Mouse (Mus musculus) lung, adult 2 months (tissue): ENCODE data around the gene Elobl.

Experiments
- CTCF ChIP-seq: fragments of 200-500 bp; IDR thresholded peaks from 2 replicates; pipeline ENCODE4 v1.5.1; 2011; ENCODE audit warnings: mild to moderate bottlenecking, low read length, control low read depth; ENCODE audit not compliant: insufficient read depth
- POLR2A ChIP-seq: fragments of 200-500 bp; IDR thresholded peaks from 2 replicates; pipeline ENCODE4 v1.6.1; 2011; ENCODE audit warnings: low read depth, mild to moderate bottlenecking, control low read depth, low read length, borderline replicate concordance; ENCODE audit errors: extremely low read depth

DNA sequence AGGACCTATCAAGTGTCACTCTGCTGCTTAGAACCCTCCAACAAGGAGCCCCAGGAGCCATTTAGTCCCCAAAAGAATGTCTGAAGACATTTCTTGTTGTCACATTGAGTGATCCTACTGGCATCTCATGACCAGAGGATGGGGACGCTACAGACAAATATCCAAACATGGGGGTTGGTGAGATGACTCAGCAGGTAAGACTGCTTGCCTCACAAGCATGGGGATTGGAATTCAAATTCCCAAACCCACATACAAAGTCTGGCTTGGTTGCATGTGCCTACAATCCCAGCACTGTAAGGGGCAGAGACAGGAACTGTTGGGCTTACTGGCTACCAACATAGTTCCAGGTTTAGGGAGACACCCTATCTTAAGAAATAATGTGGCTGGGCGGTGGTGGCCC lies 28.8 kb downstream of the Elobl start:
- TF ChIP-seq CTCF (no peak), POLR2A (no peak)
